Mouse (Mus musculus) forebrain, embryonic 10.5 days (tissue): ENCODE measurements at regions not wholly inside any gene's neighbourhood (a gene's known extent, or its start where the extent isn't known, plus 50 kb on each side); places are given as distances from the start of the nearest gene placed in this dataset.
"Not testable (repeated sequence)": the region's sequence is repeated elsewhere in the genome, so short reads cannot be mapped to it uniquely, and the experiment has no call there.

Experiments used
- DNase-seq: peaks from one replicate; pipeline ENCODE4 v3.0.0-alpha.2; 2017; ENCODE audit warnings: low spot score; ENCODE audit errors: extremely low spot score
- H3K27ac ChIP-seq: fragments of 300-500 bp; sonication (generic); 2 replicates; pipeline ENCODE4 v1.5.1; 2016; ENCODE audit warnings: mild to moderate bottlenecking
- H3K27me3 ChIP-seq: fragments of 300-500 bp; sonication (generic); 2 replicates; pipeline ENCODE4 v1.6.1; 2016; ENCODE audit warnings: mild to moderate bottlenecking; ENCODE audit not compliant: poor library complexity, severe bottlenecking
- H3K36me3 ChIP-seq: fragments of 300-500 bp; sonication (generic); replicated peaks from 2 replicates; pipeline ENCODE4 v1.6.1; 2016; ENCODE audit warnings: mild to moderate bottlenecking, moderate library complexity
- H3K4me1 ChIP-seq: fragments of 300-500 bp; sonication (generic); 2 replicates; pipeline ENCODE4 v1.6.1; 2016
- H3K4me3 ChIP-seq: fragments of 300-500 bp; sonication (generic); 2 replicates; pipeline ENCODE4 v1.5.1; 2016; ENCODE audit warnings: mild to moderate bottlenecking, moderate library complexity
- H3K9me3 ChIP-seq: fragments of 300-500 bp; sonication (generic); 2 replicates; pipeline ENCODE4 v1.6.1; 2016; ENCODE audit warnings: mild to moderate bottlenecking, moderate library complexity
- WGBS: fragments of 180-500 bp; shearing (Covaris S2); methylation state at CpG from one replicate; pipeline ENCODE4 v1.1.7; 2016; 5-methylcytosine and 5-hydroxymethylcytosine counted together

DNA sequence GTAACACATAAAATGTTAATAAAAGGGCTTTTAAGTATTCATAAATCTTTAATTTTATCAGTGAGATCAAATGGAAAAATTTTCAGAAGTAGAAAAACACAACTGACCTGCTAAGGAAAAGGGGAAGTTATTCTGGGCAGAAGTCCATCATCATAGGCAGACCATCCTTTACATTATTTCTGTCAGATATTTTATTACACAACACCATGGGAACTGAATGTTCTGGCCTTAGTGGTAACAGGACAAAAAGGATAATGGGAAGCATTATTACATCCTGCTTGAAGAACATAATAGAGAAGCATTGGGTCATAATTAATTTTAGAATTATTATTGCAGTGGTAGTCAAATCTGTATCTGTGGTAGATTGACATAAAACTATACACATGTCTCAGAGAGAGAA is 603.5 kb upstream of the Gje1 start:
- Histone ChIP-seq H3K4me3 (no peak overlapping the region), H3K36me3 (no peaks in the 10 kb centered on the region), H3K27ac (no peak overlapping the region), H3K9me3 (no peaks in the 10 kb centered on the region), H3K27me3 (no peaks in the 10 kb centered on the region), H3K4me1 (no peaks in the 10 kb centered on the region)
- no peak for DNase-seq

DNA sequence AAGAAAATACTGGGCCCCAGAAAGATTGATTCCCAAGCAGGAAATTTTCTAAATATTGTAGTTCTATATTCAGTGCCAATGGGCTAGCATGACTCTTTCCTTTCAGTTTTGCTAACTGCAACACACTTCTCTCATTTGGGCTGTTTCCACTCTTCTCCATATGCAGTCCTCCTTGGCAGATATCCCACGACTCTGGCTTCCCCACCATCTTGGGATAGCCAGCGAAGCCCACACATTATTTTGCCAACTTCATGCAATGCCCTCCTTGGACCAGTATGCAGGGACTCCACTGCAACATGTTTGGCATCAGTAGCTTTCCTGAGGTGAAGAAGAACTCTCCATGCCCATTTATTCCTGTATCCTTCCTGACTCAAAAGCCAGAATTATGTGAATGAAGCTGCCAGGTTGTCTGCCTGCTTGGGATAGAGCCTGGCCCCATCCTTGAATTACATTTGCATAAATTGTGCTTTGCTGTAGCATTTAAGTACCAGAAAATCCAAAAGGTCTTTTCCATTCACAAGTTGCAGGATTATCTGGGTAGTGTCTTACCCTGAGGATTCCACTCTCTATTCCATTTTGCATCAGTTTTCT is 599.1 kb upstream of the Gje1 start:
- H3K27me3 ChIP-seq: no peaks in the 10 kb centered on the region
- H3K4me1 ChIP-seq: no peaks in the 10 kb centered on the region
- no peak for DNase-seq
- H3K36me3 ChIP-seq: no peaks in the 10 kb centered on the region
- no peaks in the 10 kb centered on the region for H3K9me3 ChIP-seq
- H3K27ac ChIP-seq: no peak overlapping the region
- 81% methylated on average over 2 of the region's 2 CpGs for WGBS
- H3K4me3 ChIP-seq: no peak overlapping the region

DNA sequence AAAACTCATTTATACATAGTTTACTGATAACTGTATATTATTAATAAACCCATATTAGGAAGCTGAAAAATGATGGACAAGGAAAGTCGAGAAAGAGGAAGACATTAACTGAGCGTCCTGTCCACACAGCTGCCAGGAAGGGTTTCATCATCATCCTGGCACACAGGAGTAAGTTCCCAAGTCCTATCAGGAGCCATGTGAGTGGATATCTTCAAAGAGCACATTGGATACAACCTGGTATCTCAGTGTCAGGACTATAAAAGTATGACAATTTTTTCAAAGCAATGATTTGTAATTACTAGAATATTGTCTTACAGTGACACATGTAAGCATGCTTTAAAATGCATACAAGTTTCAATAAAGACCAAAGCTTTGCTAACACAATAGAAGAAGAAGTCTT is 592.6 kb upstream of the Gje1 start:
- DNase-seq: no peak
- WGBS: 85% methylated on average over 2 of the region's 2 CpGs
- Histone ChIP-seq H3K4me1 (no peaks in the 10 kb centered on the region), H3K4me3 (no peak overlapping the region), H3K27me3 (no peaks in the 10 kb centered on the region), H3K27ac (no peak overlapping the region), H3K9me3 (no peaks in the 10 kb centered on the region), H3K36me3 (no peaks in the 10 kb centered on the region)

DNA sequence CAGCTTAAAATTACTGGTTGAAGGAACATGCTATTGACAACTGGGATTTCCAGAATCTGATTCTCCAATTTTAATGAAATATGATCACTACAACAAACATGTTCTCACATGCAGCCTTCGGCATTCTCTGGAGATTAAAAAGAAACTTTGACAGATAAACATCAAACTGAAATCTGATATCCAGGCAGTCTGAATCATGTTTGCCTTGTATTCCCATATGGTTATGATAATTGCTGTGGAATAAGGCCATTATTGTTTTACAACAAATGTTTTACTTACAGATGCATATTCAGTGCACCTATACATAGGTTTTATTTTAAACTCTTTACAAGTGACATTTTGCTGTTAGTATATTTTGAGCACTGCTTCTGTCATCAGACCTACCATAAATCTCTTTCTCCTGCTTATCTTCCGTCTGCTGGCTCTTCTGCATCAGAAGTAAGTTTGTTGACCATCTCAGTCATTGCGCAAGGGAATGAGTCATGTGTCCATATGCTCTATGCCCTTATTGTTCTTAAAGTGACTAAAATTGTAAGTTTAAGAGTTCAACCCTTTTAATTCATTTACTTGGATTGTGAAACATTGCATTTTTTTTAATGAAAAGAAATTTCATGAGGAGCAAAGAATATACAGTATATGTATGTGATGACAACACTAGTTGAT is 587.9 kb upstream of the Gje1 start:
- no peaks in the 10 kb centered on the region for H3K27me3 ChIP-seq
- no peaks in the 10 kb centered on the region for H3K36me3 ChIP-seq
- H3K27ac ChIP-seq: no peak overlapping the region
- no peaks in the 10 kb centered on the region for H3K4me1 ChIP-seq
- 87% methylated on average over 3 of the region's 3 CpGs for WGBS
- no peaks in the 10 kb centered on the region for H3K9me3 ChIP-seq
- no peak overlapping the region for H3K4me3 ChIP-seq
- DNase-seq: no peak

DNA sequence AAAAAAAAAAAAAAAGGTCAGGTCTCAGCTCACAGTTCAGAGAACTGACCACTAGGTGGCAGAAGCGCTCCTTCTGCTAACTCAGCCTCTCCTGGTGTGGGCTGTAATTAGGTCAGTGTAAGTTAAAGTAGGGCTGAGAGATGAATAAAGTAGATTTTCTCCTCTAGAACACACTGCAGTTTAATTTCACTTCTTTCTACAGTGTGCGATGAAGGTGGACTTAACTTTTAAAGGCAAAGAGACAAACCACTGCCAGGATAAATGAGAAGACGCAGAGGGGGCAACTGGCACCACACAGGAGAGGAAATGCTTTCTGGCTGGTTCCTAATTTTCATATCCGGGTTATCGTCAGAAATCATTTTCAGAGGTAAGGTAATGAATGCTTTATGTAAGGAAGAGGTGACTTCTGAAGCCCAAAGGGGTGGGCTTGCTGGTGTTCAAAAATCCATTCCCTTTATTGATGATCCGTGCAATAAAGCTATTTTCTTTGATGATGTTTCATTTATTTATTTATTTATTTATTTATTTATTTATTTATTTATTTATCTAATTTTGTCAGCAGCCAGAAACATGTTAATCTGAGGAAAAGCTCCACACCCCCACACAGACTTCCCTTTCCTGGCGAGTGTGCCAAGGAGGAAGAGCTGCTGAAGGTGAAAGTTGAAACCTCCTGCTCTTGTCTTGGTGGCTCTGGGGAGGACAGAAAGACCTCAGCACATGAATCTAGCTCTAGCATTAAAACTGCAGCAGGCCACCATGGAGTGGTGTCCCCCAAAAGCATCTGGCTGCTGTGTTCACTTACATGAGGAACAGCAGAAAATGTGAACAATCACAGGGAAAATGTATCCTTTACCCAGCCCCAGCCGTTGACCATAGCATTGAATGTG is 582.4 kb upstream of the Gje1 start:
- Histone ChIP-seq H3K27ac (peak overlapping the region; percentile 65), H3K36me3 (no peaks in the 10 kb centered on the region), H3K4me3 (no peak overlapping the region), H3K4me1 (peaks cover 17% of the 10 kb centered on the region), H3K27me3 (no peaks in the 10 kb centered on the region), H3K9me3 (no peaks in the 10 kb centered on the region)
- 49% methylated on average over 8 of the region's 8 CpGs for WGBS
- peak; percentile 70 for DNase-seq

DNA sequence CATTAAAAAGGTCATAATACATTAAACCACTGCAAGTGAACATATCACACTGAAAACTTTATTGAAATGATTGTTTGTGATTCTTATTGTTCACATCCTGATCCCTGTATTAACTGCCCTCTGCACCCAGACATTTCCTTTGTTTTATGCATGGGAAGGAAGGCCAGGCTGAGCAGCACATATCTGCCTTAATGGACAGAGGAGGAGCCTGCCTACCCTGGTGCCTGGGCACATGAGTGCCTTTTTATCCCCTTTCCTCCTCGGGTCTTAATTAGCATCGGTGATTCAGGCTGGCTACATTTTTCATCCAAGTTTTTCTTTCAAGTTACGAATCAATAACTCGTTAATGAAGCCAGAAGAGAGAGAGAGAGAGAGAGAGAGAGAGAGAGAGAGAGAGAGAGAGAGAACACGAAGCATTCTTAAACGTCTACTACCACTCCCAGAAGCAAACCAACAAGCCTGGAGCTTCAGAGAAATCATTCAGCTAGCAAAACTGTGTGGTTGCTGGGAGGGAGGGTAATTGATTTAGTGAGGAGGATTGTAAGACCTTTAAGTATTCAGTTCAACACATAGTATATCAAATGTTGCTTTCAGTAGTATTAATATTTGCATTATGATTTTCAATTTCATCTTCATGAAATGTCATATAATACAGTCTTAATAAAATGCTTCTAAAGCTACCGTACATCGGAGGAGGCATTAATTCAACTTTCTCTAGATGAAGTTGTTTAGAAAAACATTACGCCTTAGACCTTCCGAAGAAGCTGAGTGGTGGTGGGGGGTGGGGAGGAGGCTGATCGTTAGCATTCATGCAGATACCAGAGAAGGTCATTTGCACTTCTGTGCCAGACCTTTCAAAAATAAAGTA is 581.6 kb upstream of the Gje1 start:
- Histone ChIP-seq H3K4me1 (peaks cover 17% of the 10 kb centered on the region), H3K9me3 (no peaks in the 10 kb centered on the region), H3K36me3 (no peaks in the 10 kb centered on the region), H3K27ac (0 out of 2 replicates have a peak overlapping the region, but pooled peaks have one; percentile 15), H3K4me3 (no peak overlapping the region), H3K27me3 (no peaks in the 10 kb centered on the region)
- 43% methylated on average over 11 of the region's 11 CpGs for WGBS
- no peak for DNase-seq

DNA sequence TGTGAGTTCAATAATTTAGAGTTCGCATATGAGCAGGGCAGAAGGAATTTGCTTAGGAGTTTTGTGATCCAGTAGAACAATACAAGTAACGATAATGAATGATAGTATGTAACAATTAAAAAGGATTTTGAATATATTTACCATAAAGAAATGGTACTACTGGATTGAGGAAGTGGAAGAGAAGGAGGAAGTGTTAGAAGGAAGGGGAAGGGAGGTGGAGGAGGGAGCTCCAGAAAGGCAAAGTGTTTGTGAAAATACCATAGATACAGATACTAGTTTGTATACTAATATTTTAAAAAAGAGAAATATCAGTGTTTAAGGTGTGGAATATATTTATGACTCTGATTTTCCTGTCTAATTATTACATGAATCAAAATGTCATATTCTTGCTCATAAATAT is 579.2 kb upstream of the Gje1 start:
- H3K4me3 ChIP-seq: no peak overlapping the region
- no peak for DNase-seq
- H3K9me3 ChIP-seq: no peaks in the 10 kb centered on the region
- H3K36me3 ChIP-seq: no peaks in the 10 kb centered on the region
- H3K4me1 ChIP-seq: peaks cover 17% of the 10 kb centered on the region
- 91% methylated on average over 2 of the region's 2 CpGs for WGBS
- H3K27me3 ChIP-seq: no peaks in the 10 kb centered on the region
- H3K27ac ChIP-seq: no peak overlapping the region

DNA sequence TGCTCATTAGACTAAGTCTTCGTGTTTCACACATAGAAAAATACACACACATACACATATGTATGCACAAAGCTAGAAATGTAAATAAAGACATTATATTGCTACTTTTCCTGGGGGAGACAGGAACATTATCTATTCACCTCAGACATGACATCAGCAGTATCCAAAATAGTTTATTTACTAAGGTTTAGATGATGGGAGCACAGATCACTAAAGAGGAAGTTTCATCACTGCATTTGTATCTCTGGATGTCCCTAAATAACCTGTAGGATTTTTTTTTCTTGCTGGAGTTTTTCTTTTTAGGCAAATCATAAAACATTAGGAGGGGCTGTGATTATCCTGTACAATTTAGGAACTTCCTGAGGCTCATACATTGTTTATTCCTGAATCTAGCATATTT is 576.1 kb upstream of the Gje1 start:
- DNase-seq: no peak
- H3K27me3 ChIP-seq: no peaks in the 10 kb centered on the region
- peaks cover 2% of the 10 kb centered on the region for H3K4me1 ChIP-seq
- H3K4me3 ChIP-seq: no peak overlapping the region
- 85% methylated on average over 1 of the region's 1 CpGs for WGBS
- no peaks in the 10 kb centered on the region for H3K9me3 ChIP-seq
- no peak overlapping the region for H3K27ac ChIP-seq
- H3K36me3 ChIP-seq: no peaks in the 10 kb centered on the region

DNA sequence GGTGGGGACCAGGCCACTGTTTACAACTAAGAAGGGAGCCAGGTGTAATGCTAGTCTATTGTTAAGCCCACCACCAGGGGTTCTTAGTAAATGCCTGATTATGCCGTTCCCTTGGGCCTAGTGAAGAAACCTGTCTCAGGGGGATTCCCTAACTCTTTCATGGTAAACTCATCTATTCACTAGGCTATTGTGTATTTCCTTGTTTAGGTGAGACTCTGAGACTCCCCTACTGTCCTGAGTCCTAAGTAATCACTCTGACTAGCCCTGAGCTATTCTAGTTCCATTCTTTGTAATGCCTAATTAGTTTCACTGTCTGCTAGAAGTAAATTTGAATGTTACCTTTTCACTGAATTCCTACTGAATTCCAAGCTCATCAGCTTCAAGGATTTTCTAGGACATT is 545.3 kb upstream of the Gje1 start:
- 39% methylated on average over 1 of the region's 1 CpGs for WGBS
- H3K4me3 ChIP-seq, H3K27me3 ChIP-seq, H3K27ac ChIP-seq, H3K4me1 ChIP-seq, DNase-seq, H3K36me3 ChIP-seq, H3K9me3 ChIP-seq: not testable (repeated sequence)

DNA sequence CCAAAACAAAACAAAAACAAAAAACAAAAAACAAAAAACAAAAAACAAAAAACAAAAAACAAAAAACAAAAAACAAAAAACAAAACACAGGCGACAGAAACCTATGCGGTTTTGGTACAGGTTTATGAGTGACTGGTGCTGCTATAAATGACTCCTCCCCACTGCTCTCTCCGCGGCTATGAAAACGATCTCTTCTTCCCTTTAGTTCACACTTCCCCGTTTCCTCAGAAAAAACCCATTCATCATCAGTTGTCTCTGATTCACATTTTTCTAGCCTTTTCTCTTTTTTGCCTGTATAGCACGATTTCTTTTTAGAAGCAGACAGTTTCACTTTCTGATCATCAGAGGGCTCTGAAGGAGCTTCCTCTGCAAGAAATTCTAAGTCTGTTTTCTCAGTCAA is 544.3 kb upstream of the Gje1 start:
- 92% methylated on average over 7 of the region's 7 CpGs for WGBS
- not testable (repeated sequence) for H3K36me3 ChIP-seq, DNase-seq, H3K27ac ChIP-seq, H3K9me3 ChIP-seq, H3K27me3 ChIP-seq, H3K4me3 ChIP-seq, H3K4me1 ChIP-seq

DNA sequence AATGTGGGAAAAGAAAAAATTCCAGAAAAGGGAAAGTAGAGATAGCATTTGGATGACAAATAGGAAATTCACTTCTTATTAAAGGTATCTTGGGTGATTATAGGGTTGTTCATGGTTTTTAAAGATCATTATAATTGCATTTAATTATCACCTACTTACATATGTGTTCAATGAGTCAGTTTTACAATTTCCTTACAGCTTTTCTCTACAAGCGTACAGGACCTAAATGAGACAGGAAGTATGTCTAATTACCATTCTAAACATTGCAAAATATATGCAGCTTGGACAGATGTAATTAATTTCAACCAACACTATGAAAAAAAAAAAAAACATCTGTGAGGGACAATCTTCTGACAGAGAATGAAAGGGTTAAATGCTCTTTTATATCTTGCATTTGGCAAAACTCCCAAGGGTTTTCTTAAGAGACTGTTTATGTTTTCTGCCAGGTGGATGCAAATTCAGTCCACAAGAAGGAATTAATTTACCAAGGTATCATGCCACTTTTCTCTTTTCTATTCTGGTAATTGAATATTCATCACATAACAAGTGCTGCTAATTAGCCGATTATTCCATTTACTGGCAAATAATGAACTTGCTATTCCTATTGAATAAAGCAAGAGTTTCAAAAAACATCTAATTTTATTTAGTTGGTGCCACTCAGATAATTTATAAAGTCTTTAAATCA is 531.5 kb upstream of the Gje1 start:
- no peaks in the 10 kb centered on the region for H3K27me3 ChIP-seq
- no peaks in the 10 kb centered on the region for H3K36me3 ChIP-seq
- 82% methylated on average over 2 of the region's 2 CpGs for WGBS
- no peak overlapping the region for H3K4me3 ChIP-seq
- H3K4me1 ChIP-seq: no peaks in the 10 kb centered on the region
- H3K9me3 ChIP-seq: no peaks in the 10 kb centered on the region
- no peak for DNase-seq
- H3K27ac ChIP-seq: no peak overlapping the region

DNA sequence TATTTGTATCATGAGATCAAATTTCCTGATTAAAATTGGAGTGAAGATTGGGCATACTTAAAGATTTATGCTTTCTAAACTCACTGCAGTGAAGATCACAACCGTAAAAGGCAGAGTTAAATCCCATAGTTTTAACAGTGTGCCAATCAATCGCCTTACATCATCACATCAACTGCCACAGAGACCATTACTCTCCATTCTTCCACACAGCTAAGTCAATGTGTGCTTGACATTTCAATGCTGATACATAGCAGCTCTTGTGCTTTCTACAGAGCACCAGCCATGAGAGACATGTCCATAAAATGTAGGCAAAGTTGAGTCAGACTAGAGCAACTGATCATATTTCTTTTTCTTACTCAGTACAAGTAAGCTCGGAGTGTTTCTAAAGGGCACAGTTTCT is 530.9 kb upstream of the Gje1 start:
- Histone ChIP-seq H3K27me3 (no peaks in the 10 kb centered on the region), H3K36me3 (no peaks in the 10 kb centered on the region), H3K9me3 (no peaks in the 10 kb centered on the region), H3K4me1 (no peaks in the 10 kb centered on the region), H3K27ac (no peak overlapping the region), H3K4me3 (no peak overlapping the region)
- no peak for DNase-seq
- WGBS: 96% methylated on average over 3 of the region's 3 CpGs
